Mouse (Mus musculus) G1E (cell line): ENCODE results near the gene Atrip. TPM values are rescaled to one million over a fixed set of nuclear protein-coding genes. Genes with fewer than 3 reads are reported as not detected.
A peak's percentile ranks its signal among the peaks of the same experiment; 100 is the strongest.

ENCODE experiments used
- ATAC-seq: 2 replicates; pipeline ENCODE4 v1.8.0; 2016; ENCODE audit warnings: mild to moderate bottlenecking; ENCODE audit not compliant: insufficient number of reproducible peaks, poor library complexity, low FRiP score, severe bottlenecking; ENCODE audit errors: extremely low read depth
- DNase-seq: peaks from one replicate; pipeline ENCODE4 v3.0.0; 2012; ENCODE audit warnings: low spot score
- H3K27me3 ChIP-seq: 2 replicates; pipeline ENCODE4 v1.6.1; 2012; ENCODE audit warnings: mild to moderate bottlenecking, low read length, inconsistent platforms; ENCODE audit not compliant: insufficient read depth
- H3K36me3 ChIP-seq: replicated peaks from 2 replicates; pipeline ENCODE3; 2012; ENCODE audit warnings: mild to moderate bottlenecking, inconsistent platforms
- H3K4me1 ChIP-seq: 2 replicates; pipeline ENCODE4 v1.6.1; 2012; ENCODE audit warnings: low read depth, low read length, inconsistent platforms, mixed read lengths; ENCODE audit not compliant: insufficient read depth
- H3K4me3 ChIP-seq: 2 replicates; pipeline ENCODE4 v1.5.1; 2012; ENCODE audit warnings: low read depth, mild to moderate bottlenecking, inconsistent platforms, low read length, moderate library complexity, mixed read lengths
- H3K9me3 ChIP-seq: replicated peaks from 2 replicates; pipeline ENCODE4 v1.6.1; 2012; ENCODE audit warnings: inconsistent platforms
- CTCF ChIP-seq: IDR thresholded peaks from 2 replicates; pipeline ENCODE4 v1.5.1; 2012; ENCODE audit warnings: low read depth, low read length, inconsistent platforms, mixed read lengths
- GATA1 ChIP-seq: IDR thresholded peaks from 2 replicates; pipeline ENCODE4 v1.6.1; 2012; ENCODE audit warnings: borderline replicate concordance, low read length, inconsistent platforms, mixed read lengths
- GATA2 ChIP-seq: IDR thresholded peaks from 2 replicates; pipeline ENCODE4 v1.6.1; 2012; ENCODE audit warnings: low read depth, low read length, inconsistent platforms, borderline replicate concordance
- POLR2AphosphoS5 ChIP-seq: IDR thresholded peaks from 2 replicates; pipeline ENCODE4 v1.6.1; 2012; ENCODE audit warnings: low read depth, low read length, inconsistent platforms; ENCODE audit not compliant: insufficient replicate concordance
- TAL1 ChIP-seq: conservative IDR thresholded peaks from 2 replicates; pipeline ENCODE4 v1.6.1; 2012; ENCODE audit warnings: low read depth, low read length, inconsistent platforms, mixed read lengths
- polyA plus RNA-seq: library from polyadenylated mRNA; stranded (reverse); fragments of >175 nt; gene quantifications from 2 replicates; pipeline ENCODE4 v1.2.3, GENCODE M21; 2012
- total RNA-seq, 2 experiments: library from RNA; stranded (forward) in 1 of 2; stranded (reverse) in 1 of 2; fragments of 200-1000 nt in 1 of 2; fragments of >200 nt in 1 of 2; fragmentation: Nextera tagmentation in 1 of 2; gene quantifications; 2 replicates each; pipeline ENCODE4 v1.2.3; 2014 to 2017

Gene Atrip
- total and polyA plus RNA-seq, 3 experiments = 9.2 to 18.1 (median 16.4) TPM

GRCm38 (mm10) chr9:109053366-109053765 is 20.6 kb downstream of the Atrip start:
- H3K27me3 ChIP-seq = no peaks in the 10 kb centered on the region
- no peak for ATAC-seq
- no peak overlapping the region for H3K4me3 ChIP-seq

DNA sequence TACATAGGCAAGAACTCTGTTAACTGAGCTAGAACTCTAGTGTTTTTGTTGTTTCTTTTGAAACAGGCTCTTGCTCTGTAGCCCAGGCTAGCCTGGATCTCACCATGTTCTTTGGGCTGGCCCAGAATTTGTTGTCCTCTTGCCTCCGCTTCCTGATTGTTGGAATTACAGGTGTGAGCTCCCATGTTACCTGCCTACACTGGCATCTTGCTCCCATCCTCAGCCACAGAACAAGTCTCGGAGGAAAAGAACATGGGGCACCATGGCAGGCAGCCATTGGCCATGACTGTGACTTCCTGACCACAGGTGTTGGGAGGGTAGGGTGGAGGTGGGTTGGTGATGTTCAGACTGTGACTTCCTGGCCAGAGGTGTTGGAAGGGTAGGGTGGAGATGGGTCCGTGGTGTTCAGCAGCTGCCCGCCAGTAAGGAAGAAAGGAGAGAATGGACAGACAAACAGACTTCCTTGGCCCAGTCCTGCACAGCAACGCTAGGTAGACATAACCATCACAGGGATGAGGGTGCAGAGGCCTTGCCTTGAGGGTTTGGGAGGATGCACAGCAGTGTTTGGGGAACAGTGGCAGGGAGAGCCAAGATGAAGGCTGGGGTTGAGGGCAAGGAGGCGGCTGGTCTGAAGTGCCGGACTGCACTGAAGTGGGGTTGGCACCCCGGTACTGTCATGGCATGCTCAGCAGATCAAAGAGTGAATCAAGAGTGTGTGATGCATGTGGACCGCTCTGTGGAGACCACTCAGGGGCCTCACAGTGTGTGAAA is 21.2 kb downstream of the Atrip start:
- ATAC-seq (no peak), DNase-seq (no peak)
- Histone ChIP-seq H3K4me3 (0 out of 2 replicates have a peak overlapping the region, but pooled peaks have one; percentile 4), H3K4me1 (peaks cover 61% of the 10 kb centered on the region), H3K27me3 (no peaks in the 10 kb centered on the region), H3K9me3 (no peaks in the 10 kb centered on the region), H3K36me3 (peaks cover 55% of the 10 kb centered on the region)
- TF ChIP-seq POLR2AphosphoS5 = no peak
- TF ChIP-seq GATA2 = no peak
- TF ChIP-seq CTCF = no peak
- TF ChIP-seq GATA1 = no peak
- no peak for TF ChIP-seq TAL1

More at GRCm38 (mm10) chr9:109053366-109053765, 20.6 kb downstream of the Atrip start:
- DNase-seq = no peak
- Histone ChIP-seq H3K9me3 (no peaks in the 10 kb centered on the region), H3K36me3 (peaks cover 62% of the 10 kb centered on the region), H3K4me1 (peaks cover 68% of the 10 kb centered on the region)
- TF ChIP-seq GATA2 (no peak), TAL1 (no peak)

DNA sequence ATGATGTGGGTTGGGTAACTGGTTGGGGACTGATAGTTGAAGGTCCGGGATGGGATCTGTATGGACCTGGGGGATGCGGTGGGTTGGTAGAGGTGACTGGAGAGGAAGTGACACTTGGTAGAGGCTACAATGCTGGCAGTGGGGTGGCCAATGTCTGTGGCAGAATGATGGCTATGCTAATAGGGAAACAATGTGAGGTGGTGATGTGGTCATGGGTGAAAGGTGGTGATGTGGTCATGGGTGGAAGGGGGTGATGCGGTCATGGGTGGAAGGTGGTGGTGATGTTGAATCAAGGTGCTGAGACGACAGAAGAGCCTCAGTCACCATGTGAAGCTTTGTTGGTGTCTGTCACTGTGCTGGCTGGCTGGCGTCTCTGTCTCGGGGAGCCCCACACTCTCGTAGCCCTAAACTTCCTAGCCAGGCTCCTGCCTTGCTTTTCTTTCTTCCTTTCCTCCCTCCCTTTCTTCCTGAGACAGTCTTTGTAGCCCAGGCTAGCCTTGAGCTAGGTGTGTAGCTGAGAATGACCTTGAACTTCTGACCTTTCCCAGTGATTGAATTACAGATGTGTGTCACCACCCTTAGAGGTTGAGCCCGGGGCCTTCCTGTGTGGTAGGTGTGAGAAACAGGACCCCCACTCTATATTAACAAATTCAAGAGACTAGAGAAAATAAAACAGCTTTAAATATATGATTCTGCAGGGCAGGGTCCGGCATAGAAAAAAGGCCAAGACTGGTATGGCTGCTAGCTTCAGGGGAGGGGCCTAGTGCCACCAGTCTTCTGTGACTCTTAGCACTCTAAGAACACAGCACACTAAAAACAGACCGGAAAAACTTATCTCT is 22.1 kb downstream of the Atrip start:
- no peaks in the 10 kb centered on the region for H3K9me3 ChIP-seq
- no peak overlapping the region for H3K4me3 ChIP-seq
- peaks cover 53% of the 10 kb centered on the region for H3K4me1 ChIP-seq
- DNase-seq = no peak
- ATAC-seq = no peak
- no peaks in the 10 kb centered on the region for H3K27me3 ChIP-seq
- TF ChIP-seq POLR2AphosphoS5 (no peak), GATA1 (no peak), GATA2 (no peak), TAL1 (no peak), CTCF (no peak)
- H3K36me3 ChIP-seq = peaks cover 47% of the 10 kb centered on the region

DNA sequence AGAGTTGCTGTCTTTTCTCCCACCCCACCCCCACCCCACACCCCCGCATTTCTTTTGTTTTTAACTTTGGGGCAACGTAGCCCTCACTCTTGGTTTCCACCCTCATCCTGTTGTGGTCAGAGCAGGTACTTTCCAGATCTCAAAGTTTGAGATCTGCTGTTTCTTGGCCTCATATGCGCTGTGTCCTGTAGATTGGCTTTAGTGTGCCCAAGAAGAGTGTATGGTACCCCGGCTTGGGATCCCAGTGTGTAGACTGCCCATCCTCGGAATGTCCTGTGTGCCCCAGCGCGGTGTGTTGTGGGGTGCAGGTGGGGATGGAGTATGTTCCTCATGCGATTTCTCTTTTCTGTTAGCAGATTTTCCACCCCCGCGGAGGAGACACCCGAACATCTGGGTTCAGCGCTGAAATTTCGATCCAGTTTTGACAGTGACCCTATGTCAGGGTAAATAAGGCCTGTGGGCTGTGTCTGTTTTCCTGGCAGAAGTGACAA is 22.9 kb downstream of the Atrip start:
- H3K36me3 ChIP-seq = peaks cover 42% of the 10 kb centered on the region
- ATAC-seq = no peak
- H3K27me3 ChIP-seq = no peaks in the 10 kb centered on the region
- peaks cover 48% of the 10 kb centered on the region for H3K4me1 ChIP-seq
- TF ChIP-seq TAL1 (no peak), POLR2AphosphoS5 (no peak), CTCF (no peak), GATA2 (no peak), GATA1 (no peak)
- DNase-seq = no peak
- H3K4me3 ChIP-seq = no peak overlapping the region
- no peaks in the 10 kb centered on the region for H3K9me3 ChIP-seq

- H3K4me3 ChIP-seq = no peak overlapping the region
- no peak for TF ChIP-seq GATA2
- no peak for TF ChIP-seq POLR2AphosphoS5
- TF ChIP-seq CTCF = no peak
- peaks cover 38% of the 10 kb centered on the region for H3K36me3 ChIP-seq
- peaks cover 44% of the 10 kb centered on the region for H3K4me1 ChIP-seq
- H3K27me3 ChIP-seq = no peaks in the 10 kb centered on the region
- H3K9me3 ChIP-seq = no peaks in the 10 kb centered on the region
- no peak for ATAC-seq
- DNase-seq = no peak
Measured at GRCm38 (mm10) chr9:109050674-109050997, 23.3 kb downstream of the Atrip start.

DNA sequence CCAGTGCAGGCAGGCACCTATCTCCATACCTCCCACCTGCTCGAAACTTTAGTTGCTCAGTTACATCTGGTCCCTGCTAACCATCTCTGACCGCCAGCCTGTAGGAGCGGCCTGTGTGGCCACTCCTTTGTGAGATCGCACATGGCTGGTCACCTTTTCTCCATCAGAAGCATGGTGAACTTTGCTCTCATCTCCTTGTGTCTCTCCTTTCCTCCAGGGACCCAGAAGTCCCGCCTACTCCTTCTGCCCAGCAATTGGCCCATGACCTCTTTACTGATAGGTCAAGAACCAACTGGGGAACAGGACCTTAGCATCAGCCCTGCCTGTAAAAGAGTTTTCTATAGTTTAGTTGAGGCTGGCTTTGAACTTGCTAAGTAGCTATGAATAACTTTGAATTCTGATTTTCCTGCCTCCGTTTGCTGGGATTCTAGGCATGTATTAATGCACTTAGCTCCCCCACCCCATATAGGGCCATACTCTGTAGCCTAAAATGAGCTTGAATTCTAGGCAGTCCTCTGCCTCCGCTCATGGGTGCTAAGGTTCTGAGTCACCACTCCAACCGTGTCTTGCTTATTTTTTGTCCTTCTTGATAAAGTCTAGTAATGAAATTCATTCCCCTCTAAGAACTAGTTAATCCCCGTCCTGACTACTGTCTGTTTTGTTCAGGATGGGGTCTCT is 23.8 kb downstream of the Atrip start:
- Histone ChIP-seq H3K4me3 (0 out of 2 replicates have a peak overlapping the region, but pooled peaks have one; percentile 30), H3K4me1 (peaks cover 39% of the 10 kb centered on the region), H3K27me3 (no peaks in the 10 kb centered on the region), H3K9me3 (no peaks in the 10 kb centered on the region), H3K36me3 (peaks cover 34% of the 10 kb centered on the region)
- no peak for TF ChIP-seq TAL1
- no peak for TF ChIP-seq CTCF
- no peak for TF ChIP-seq POLR2AphosphoS5
- TF ChIP-seq GATA2 = no peak
- TF ChIP-seq GATA1 = no peak
- DNase-seq (no peak), ATAC-seq (no peak)
